In genomic region chr4:76621740-76622139, GRCm38 (mm10) we compare ENCODE assay signal across 17 mouse cellular contexts.
A peak's percentile ranks its signal among the peaks of the same experiment; 100 is the strongest.
DNase-seq lines count a peak whose midpoint lies in the region; ATAC-seq lines count a peak whose summit lies in the region.
"Had no signal": no experiment of that assay in that cellular context is flagged by ENCODE, and none has a peak within 500 bp of the region (broad histone marks: within the 10 kb centered on the region; RNA-seq: fewer than 3 reads in every experiment).

No protein-coding gene starts in this region.

- peak; percentile 80 for ATAC-seq in frontal cortex, adult (ENCODE audit: low TSS enrichment)
- ATAC-seq: intestine, embryonic 15.5 days had no signal

- DNase-seq in frontal cortex, postnatal 25 days (ENCODE audit: low spot score in 2 of 2): no peak
- peak; percentile 5 to 28 for DNase-seq in layer of hippocampus, adult 18-20 months (ENCODE audit: low spot score in 2 of 2)
- no peak for DNase-seq in layer of hippocampus, postnatal 25 days (ENCODE audit: extremely low spot score in 1 of 2, low spot score in 1 of 2)
- peak; percentile 37 for DNase-seq in right cerebral cortex, adult 18-20 months
- no peak for DNase-seq in right cerebral cortex, postnatal 14 days
- DNase-seq in right cerebral cortex, postnatal 25 days: peak; percentile 18
- no peak for DNase-seq in spleen, postnatal 36 days (ENCODE audit: low spot score in 2 of 2)
- DNase-seq: adrenal gland, postnatal 25 days; cerebellum, adult 11-12 months; cerebellum, postnatal 14 days; gastrocnemius, postnatal 10 days; heart, postnatal 4 days; liver, embryonic 13.5 days; lung, postnatal 4 days; thymus, postnatal 14 days had no signal

Comparison
In these comparisons a context has a peak if more than half of its experiments do, and no peak if none do; other contexts are left out.
1. DNase-seq: peak in layer of hippocampus, adult 18-20 months (2 of 2), right cerebral cortex, adult 18-20 months (single experiment) and right cerebral cortex, postnatal 25 days (single experiment); none in frontal cortex, postnatal 25 days (0 of 2), layer of hippocampus, postnatal 25 days (0 of 2), right cerebral cortex, postnatal 14 days (single experiment) and spleen, postnatal 36 days (0 of 2).